Mouse (Mus musculus): ENCODE data around the gene Ciapin1. TPM values are rescaled to one million over a fixed set of nuclear protein-coding genes. Genes with fewer than 3 reads are reported as not detected.
A peak's percentile ranks its signal among the peaks of the same experiment; 100 is the strongest.
"Not testable (repeated sequence)": the region's sequence is repeated elsewhere in the genome, so short reads cannot be mapped to it uniquely, and the experiment has no call there.

Gene Ciapin1
- total RNA-seq, 2 experiments from 2014 or later: 31.9 to 34.4 TPM

GRCm38 (mm10) chr8:94861352-94861910 lies 23.3 kb upstream of the Ciapin1 start:
- DNase-seq: peak in 1 of 2 experiments; percentile 60
- intact Hi-C loops (cut with DNase I): no loop called here

- intact Hi-C loops (cut with DNase I): loop anchor here (5.0 kb wide), 1 partner anchor 35 kb away; no protein-coding TSS in a partner anchor
- peak; percentile 82 to 85 for DNase-seq
Measured at GRCm38 (mm10) chr8:94857346-94858173, 19.4 kb upstream of the Ciapin1 start, which contains the start of gene Polr2c. Gene Polr2c, plus strand, starts transcription at chr8:94857450.

- intact Hi-C loops (cut with DNase I): loop anchor here (5.0 kb wide), 1 partner anchor 35 kb away; no protein-coding TSS in a partner anchor
Measured at GRCm38 (mm10) chr8:94857011-94857345, 18.8 kb upstream of the Ciapin1 start.

GRCm38 (mm10) chr8:94854761-94855160 lies 16.6 kb upstream of the Ciapin1 start:
- intact Hi-C loops (cut with DNase I): loop anchor here (5.0 kb wide), 1 partner anchor 32 kb away; no protein-coding TSS in a partner anchor
- DNase-seq: not testable (repeated sequence)

More at GRCm38 (mm10) chr8:94857011-94857345, 18.8 kb upstream of the Ciapin1 start:
- DNase-seq: no peak

- intact Hi-C loops (cut with DNase I): no loop called here
- no peak for DNase-seq
Measured at GRCm38 (mm10) chr8:94850049-94850448, 11.9 kb upstream of the Ciapin1 start.

- intact Hi-C loops (cut with DNase I): no loop called here
- no peak for DNase-seq
Measured at GRCm38 (mm10) chr8:94841183-94841582, 3.0 kb upstream of the Ciapin1 start.

- DNase-seq: peak; percentile 73 to 77
- intact Hi-C loops (cut with DNase I): no loop called here
Measured at GRCm38 (mm10) chr8:94838600-94838999, 442 bp upstream of the Ciapin1 start.

GRCm38 (mm10) chr8:94836456-94837240 lies 1.5 kb downstream of the Ciapin1 start:
- DNase-seq: no peak
- intact Hi-C loops (cut with DNase I): no loop called here

- DNase-seq; intact Hi-C loops (cut with DNase I): not testable (repeated sequence)
Measured at GRCm38 (mm10) chr8:94835751-94836150, 2.4 kb downstream of the Ciapin1 start.

- DNase-seq; intact Hi-C loops (cut with DNase I): not testable (repeated sequence)
Measured at GRCm38 (mm10) chr8:94833901-94834405, 4.2 kb downstream of the Ciapin1 start.

- intact Hi-C loops (cut with DNase I): no loop called here
- DNase-seq: no peak
Measured at GRCm38 (mm10) chr8:94828284-94828683, 9.9 kb downstream of the Ciapin1 start.

GRCm38 (mm10) chr8:94826210-94826609 lies 11.9 kb downstream of the Ciapin1 start:
- no peak for DNase-seq
- intact Hi-C loops (cut with DNase I): no loop called here

GRCm38 (mm10) chr8:94825170-94825569 lies 13.0 kb downstream of the Ciapin1 start:
- intact Hi-C loops (cut with DNase I): no loop called here
- DNase-seq: no peak

GRCm38 (mm10) chr8:94822637-94823560 lies 15.3 kb downstream of the Ciapin1 start:
- intact Hi-C loops (cut with DNase I): loop anchor here (5.0 kb wide), 2 partner anchors 34 to 89 kb away; partner anchors contain the start of gene Polr2c

GRCm38 (mm10) chr8:94821381-94821780 lies 16.8 kb downstream of the Ciapin1 start:
- intact Hi-C loops (cut with DNase I): loop anchor here (5.0 kb wide), 2 partner anchors 36 to 91 kb away; partner anchors contain the start of gene Polr2c
- no peak for DNase-seq

More at GRCm38 (mm10) chr8:94822637-94823560, 15.3 kb downstream of the Ciapin1 start:
- peak; percentile 27 to 41 for DNase-seq

GRCm38 (mm10) chr8:94820553-94820952 lies 17.6 kb downstream of the Ciapin1 start:
- no peak for DNase-seq
- intact Hi-C loops (cut with DNase I): loop anchor here (5.0 kb wide), 2 partner anchors 37 to 92 kb away; partner anchors contain the start of gene Polr2c

GRCm38 (mm10) chr8:94819671-94820179 lies 18.4 kb downstream of the Ciapin1 start:
- DNase-seq: no peak
- intact Hi-C loops (cut with DNase I): loop anchor here (5.0 to 10.0 kb wide), 3 partner anchors 38 to 295 kb away; partner anchors contain the start of gene Polr2c

GRCm38 (mm10) chr8:94817933-94818332 lies 20.2 kb downstream of the Ciapin1 start:
- intact Hi-C loops (cut with DNase I): loop anchor here (10.0 kb wide), 1 partner anchor 293 kb away; no protein-coding TSS in a partner anchor
- DNase-seq: no peak

GRCm38 (mm10) chr8:94814556-94814955 lies 23.6 kb downstream of the Ciapin1 start:
- intact Hi-C loops (cut with DNase I): loop anchor here (10.0 kb wide), 1 partner anchor 290 kb away; no protein-coding TSS in a partner anchor

More at GRCm38 (mm10) chr8:94814556-94814955, 23.6 kb downstream of the Ciapin1 start:
- DNase-seq: no peak

Data from gastrocnemius, postnatal 36 days (tissue).